Mouse (Mus musculus) lung, postnatal 0 days (tissue): ENCODE data around the gene Ppat. TPM values are rescaled to one million over a fixed set of nuclear protein-coding genes. Genes with fewer than 3 reads are reported as not detected.

Experiments used
- ATAC-seq: fragments of 200-750 bp; cut with Nextera tagmentation; 2 replicates; pipeline ENCODE4 v1.8.0; 2017; ENCODE audit warnings: moderate library complexity
- DNase-seq: peaks from one replicate; pipeline ENCODE4 v3.0.0-alpha.2; 2016; ENCODE audit warnings: low spot score
- H3K27ac ChIP-seq: fragments of 300-500 bp; sonication (generic); 2 replicates; pipeline ENCODE4 v1.5.1; 2014; ENCODE audit warnings: antibody characterized with exemption, mild to moderate bottlenecking, low read length, mixed read lengths
- H3K27me3 ChIP-seq: fragments of 300-500 bp; sonication (generic); replicated peaks from 2 replicates; pipeline ENCODE4 v1.6.1; 2014; ENCODE audit warnings: low read length, mixed read lengths; ENCODE audit not compliant: insufficient read depth
- H3K36me3 ChIP-seq: fragments of 300-500 bp; sonication (generic); 2 replicates; pipeline ENCODE4 v1.6.1; 2014; ENCODE audit warnings: low read length, mixed read lengths; ENCODE audit not compliant: insufficient read depth
- H3K4me1 ChIP-seq: fragments of 300-500 bp; sonication (generic); 2 replicates; pipeline ENCODE4 v1.6.1; 2014; ENCODE audit warnings: antibody characterized with exemption, low read depth, low read length, mixed read lengths; ENCODE audit not compliant: insufficient read depth
- H3K4me2 ChIP-seq: fragments of 300-500 bp; sonication (generic); replicated peaks from 2 replicates; pipeline ENCODE4 v1.6.1; 2014; ENCODE audit warnings: low read depth, mild to moderate bottlenecking, low read length, moderate library complexity, mixed read lengths
- H3K4me3 ChIP-seq: fragments of 300-500 bp; sonication (generic); 2 replicates; pipeline ENCODE4 v1.5.1; 2014; ENCODE audit warnings: low read depth, low read length
- H3K9ac ChIP-seq: fragments of 300-500 bp; sonication (generic); replicated peaks from 2 replicates; pipeline ENCODE4 v1.6.1; 2014; ENCODE audit warnings: low read depth, mild to moderate bottlenecking
- H3K9me3 ChIP-seq: fragments of 300-500 bp; sonication (generic); 2 replicates; pipeline ENCODE4 v1.6.1; 2016; ENCODE audit warnings: low read length, mixed read lengths
- CTCF ChIP-seq: IDR thresholded peaks from 2 replicates; pipeline ENCODE4 v1.5.1; 2016; ENCODE audit warnings: antibody characterized with exemption, mild to moderate bottlenecking
- EP300 ChIP-seq: IDR thresholded peaks from 2 replicates; pipeline ENCODE4 v1.6.1; 2016; ENCODE audit warnings: antibody characterized with exemption, mild to moderate bottlenecking, control low read depth
- WGBS: fragments of 180-500 bp; shearing (Covaris S2); extraction: QIAGEN DNeasy Blood & Tissue Kit; methylation state at CpG from one replicate; pipeline ENCODE4 v1.1.7; 2014; 5-methylcytosine and 5-hydroxymethylcytosine counted together
- polyA plus RNA-seq: library from polyadenylated mRNA; unstranded; fragments of >200 nt; fragmentation: Nextera tagmentation; extraction: Ambion mirVana; gene quantifications from 2 replicates; pipeline ENCODE4 v1.2.1, GENCODE M21; 2015

Ppat gene
- polyA plus RNA-seq, 1 experiment from 2014 or later = 12.5 TPM

GRCm38 (mm10) chr5:76884107-76884506 lies 67.3 kb downstream of the Ppat start:
- Histone ChIP-seq H3K4me3 (no peak overlapping the region), H3K4me2 (no peak overlapping the region), H3K4me1 (no peaks in the 10 kb centered on the region), H3K9ac (no peak overlapping the region), H3K36me3 (peaks cover 25% of the 10 kb centered on the region; the same call in 1 of the 2 replicates), H3K27me3 (no peaks in the 10 kb centered on the region), H3K27ac (no peak overlapping the region), H3K9me3 (no peaks in the 10 kb centered on the region)
- DNase-seq (no peak), ATAC-seq (no peak)
- WGBS = 66% methylated on average over 1 of the region's 1 CpGs
- no peak for TF ChIP-seq CTCF
- TF ChIP-seq EP300 = no peak

- no peak overlapping the region for H3K27ac ChIP-seq
- DNase-seq = no peak
- no peaks in the 10 kb centered on the region for H3K9me3 ChIP-seq
- no peak overlapping the region for H3K4me2 ChIP-seq
- H3K4me1 ChIP-seq = no peaks in the 10 kb centered on the region
- H3K9ac ChIP-seq = no peak overlapping the region
- H3K4me3 ChIP-seq = no peak overlapping the region
- ATAC-seq = no peak
- no peak for TF ChIP-seq CTCF
- TF ChIP-seq EP300 = no peak
- H3K27me3 ChIP-seq = no peaks in the 10 kb centered on the region
- 0 out of 2 replicates have a peak, but pooled peaks cover 16% of the 10 kb centered on the region for H3K36me3 ChIP-seq
- 83% methylated on average over 25 of the region's 25 CpGs for WGBS
These were observed 75.1 kb downstream of the Ppat start for GRCm38 (mm10) chr5:76876106-76876758.

GRCm38 (mm10) chr5:76869553-76869952 lies 81.8 kb downstream of the Ppat start:
- WGBS = 51% methylated on average over 6 of the region's 6 CpGs
- Histone ChIP-seq H3K4me1 (no peaks in the 10 kb centered on the region), H3K27me3 (no peaks in the 10 kb centered on the region), H3K9ac (no peak overlapping the region), H3K27ac (no peak overlapping the region), H3K4me2 (peak overlapping the region; percentile 50), H3K36me3 (0 out of 2 replicates have a peak, but pooled peaks cover 1% of the 10 kb centered on the region), H3K9me3 (no peaks in the 10 kb centered on the region), H3K4me3 (peak overlapping the region; percentile 28)
- DNase-seq (no peak), ATAC-seq (0 out of 2 replicates have a peak, but pooled peaks have one; percentile 11)
- TF ChIP-seq CTCF (no peak), EP300 (no peak)

- no peak for TF ChIP-seq CTCF
- TF ChIP-seq EP300 = no peak
- no peaks in the 10 kb centered on the region for H3K4me1 ChIP-seq
- H3K9ac ChIP-seq = no peak overlapping the region
- ATAC-seq (peak; percentile 97), DNase-seq (peak; percentile 87)
- no peaks in the 10 kb centered on the region for H3K27me3 ChIP-seq
- WGBS = 33% methylated on average over 16 of the region's 16 CpGs
- no peaks in the 10 kb centered on the region for H3K36me3 ChIP-seq
- H3K27ac ChIP-seq = no peak overlapping the region; the same call in 1 of the 2 replicates
- H3K4me2 ChIP-seq = peak overlapping the region; percentile 50
- peak overlapping the region; percentile 28 for H3K4me3 ChIP-seq
- H3K9me3 ChIP-seq = no peaks in the 10 kb centered on the region
These were observed 82.6 kb downstream of the Ppat start for GRCm38 (mm10) chr5:76868693-76869286.

- Histone ChIP-seq H3K27ac (no peak overlapping the region), H3K9ac (no peak overlapping the region), H3K4me2 (no peak overlapping the region), H3K9me3 (no peaks in the 10 kb centered on the region), H3K27me3 (no peaks in the 10 kb centered on the region), H3K4me3 (no peak overlapping the region), H3K4me1 (no peaks in the 10 kb centered on the region), H3K36me3 (no peaks in the 10 kb centered on the region)
- DNase-seq (no peak), ATAC-seq (no peak)
- 69% methylated on average over 8 of the region's 8 CpGs for WGBS
- TF ChIP-seq CTCF = no peak
- no peak for TF ChIP-seq EP300
These were observed 84.6 kb downstream of the Ppat start for GRCm38 (mm10) chr5:76866819-76867218.

Other genes with a start within 250 kb of the Ppat start
- 7.2 and 8.0 TPM in 2 replicates for gene Aasdh, start 46.1 kb downstream of the Ppat start, polyA plus RNA-seq
- gene Paics, start 271 bp downstream of the Ppat start, polyA plus RNA-seq = 166 and 167 TPM in 2 replicates
- gene Srp72, start 23.1 kb upstream of the Ppat start, polyA plus RNA-seq = 49.5 and 53.4 TPM in 2 replicates
- not detected in 2 replicates for gene Arl9, start 52.5 kb upstream of the Ppat start, polyA plus RNA-seq
- 0.80 and 1.2 TPM in 2 replicates for gene Thegl, start 64.4 kb upstream of the Ppat start, polyA plus RNA-seq
- 49.0 and 49.5 TPM in 2 replicates for gene Hopx, start 163.5 kb upstream of the Ppat start, polyA plus RNA-seq